Mouse (Mus musculus) spleen, embryonic (tissue): ENCODE results near the gene Olfr1381.
"Not testable (repeated sequence)": the region's sequence is repeated elsewhere in the genome, so short reads cannot be mapped to it uniquely, and the experiment has no call there.

Experiments
- CTCF ChIA-PET: fragments of 350-600 bp; sonication (Branson Sonifier 250); formaldehyde crosslinking; loops from one replicate; lab custom pipeline; 2022; lab: Charles Lee

Gene Olfr1381

GRCm38 (mm10) chr11:49543149-49543548 lies at the start of gene Olfr1381:
Gene Olfr1381 (plus strand): TSS chr11:49543449.
- CTCF ChIA-PET, result not testable (repeated sequence)

GRCm38 (mm10) chr11:49518086-49518485 lies 25.2 kb upstream of the Olfr1381 start:
- CTCF ChIA-PET, result no interaction called here

- CTCF ChIA-PET, result no interaction called here
Observed at GRCm38 (mm10) chr11:49519348-49519747, 23.9 kb upstream of the Olfr1381 start, which contains the start of gene Olfr1383. Gene Olfr1383 (plus strand): TSS chr11:49519648.

- CTCF ChIA-PET, result no interaction called here
Observed at GRCm38 (mm10) chr11:49527947-49528346, 15.3 kb upstream of the Olfr1381 start, which contains the start of gene Olfr1382. Gene Olfr1382 (plus strand): TSS chr11:49528247.

GRCm38 (mm10) chr11:49532761-49533160 lies 10.5 kb upstream of the Olfr1381 start:
- CTCF ChIA-PET, result no interaction called here

- CTCF ChIA-PET, result not testable (repeated sequence)
Observed at GRCm38 (mm10) chr11:49536631-49537030, 6.6 kb upstream of the Olfr1381 start.

- CTCF ChIA-PET, result not testable (repeated sequence)
Observed at GRCm38 (mm10) chr11:49554033-49554432, 10.8 kb downstream of the Olfr1381 start.

- CTCF ChIA-PET, result not testable (repeated sequence)
Observed at GRCm38 (mm10) chr11:49556578-49556977, 13.3 kb downstream of the Olfr1381 start, which contains the start of gene Olfr1380. Gene Olfr1380 (plus strand): TSS chr11:49556878.

- CTCF ChIA-PET, result not testable (repeated sequence)
Observed at GRCm38 (mm10) chr11:49575054-49575453, 31.8 kb downstream of the Olfr1381 start.

GRCm38 (mm10) chr11:49580452-49580851 lies 37.2 kb downstream of the Olfr1381 start:
- CTCF ChIA-PET, result not testable (repeated sequence)

- CTCF ChIA-PET, result no interaction called here
Observed at GRCm38 (mm10) chr11:49590213-49590612, 47.0 kb downstream of the Olfr1381 start.

GRCm38 (mm10) chr11:49597149-49597548 lies 53.9 kb downstream of the Olfr1381 start:
- CTCF ChIA-PET, result not testable (repeated sequence)
